Mouse (Mus musculus) kidney, postnatal 25 days (tissue): ENCODE results near the gene Serinc3.

ENCODE experiments used
- DNase-seq, 2 experiments: peaks; one replicate each; pipeline ENCODE4 v3.0.0; 2021; ENCODE audit warnings: mixed read lengths in 2 of 2

Gene Serinc3

DNA sequence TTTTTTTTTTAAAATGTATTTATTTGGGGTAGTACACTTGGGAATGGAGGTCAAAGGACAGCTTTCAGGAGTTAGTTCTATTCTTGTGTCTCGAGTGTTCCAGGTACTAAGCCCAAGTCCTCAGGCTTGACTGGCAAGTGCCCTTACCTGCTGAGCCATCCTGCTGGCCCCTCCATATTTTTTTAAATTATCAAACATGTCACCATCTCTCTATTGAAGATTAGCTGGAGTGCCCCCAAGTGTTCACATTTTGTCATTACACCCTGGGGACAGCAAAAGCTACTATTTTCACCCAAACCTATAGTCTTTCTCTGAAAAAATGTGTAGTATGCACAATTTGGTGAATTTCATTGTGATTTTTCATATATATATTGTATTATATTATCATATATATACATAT lies 52.8 kb downstream of the Serinc3 start:
- DNase-seq = peak in 1 of 2 experiments; percentile 73

DNA sequence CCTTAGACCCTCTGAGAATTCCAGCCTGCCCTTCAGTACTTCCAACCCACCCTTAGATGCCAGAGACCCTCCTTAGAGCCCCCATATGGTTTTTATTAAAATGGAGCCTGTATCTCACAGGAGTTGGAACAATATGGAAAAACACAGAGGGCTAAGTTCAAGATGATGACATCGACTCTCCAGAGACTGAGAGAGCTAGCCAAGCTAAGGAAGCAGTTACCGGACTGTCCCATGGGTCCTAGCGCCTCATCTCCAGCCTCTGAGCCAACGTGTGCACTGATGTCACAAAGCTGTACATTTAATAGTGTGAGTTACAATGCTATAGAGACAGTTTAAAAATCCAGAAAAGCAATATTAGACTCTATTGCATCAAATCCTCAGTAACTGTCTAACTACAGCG lies 53.9 kb downstream of the Serinc3 start:
- DNase-seq = no peak

DNA sequence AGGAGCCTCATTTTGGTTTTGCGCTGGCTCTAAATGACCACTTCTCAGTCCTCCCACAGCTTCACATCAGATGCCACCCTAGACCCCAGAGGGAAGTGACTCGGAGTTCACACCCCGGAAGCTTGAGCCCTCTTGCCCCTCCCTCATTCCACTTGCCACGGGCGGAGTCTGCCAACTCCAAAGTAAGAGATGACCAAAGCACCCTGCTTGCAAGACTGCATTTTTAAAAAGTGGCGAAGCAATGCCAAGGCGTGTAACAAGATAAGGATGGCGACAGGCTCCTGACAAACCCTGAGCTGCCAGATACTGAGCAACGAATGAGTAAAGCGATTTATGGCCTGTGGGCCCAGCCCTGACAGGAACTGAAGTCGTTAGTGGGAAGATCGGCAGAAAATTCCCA lies 54.7 kb downstream of the Serinc3 start:
- DNase-seq = peak in 1 of 2 experiments; percentile 18

DNA sequence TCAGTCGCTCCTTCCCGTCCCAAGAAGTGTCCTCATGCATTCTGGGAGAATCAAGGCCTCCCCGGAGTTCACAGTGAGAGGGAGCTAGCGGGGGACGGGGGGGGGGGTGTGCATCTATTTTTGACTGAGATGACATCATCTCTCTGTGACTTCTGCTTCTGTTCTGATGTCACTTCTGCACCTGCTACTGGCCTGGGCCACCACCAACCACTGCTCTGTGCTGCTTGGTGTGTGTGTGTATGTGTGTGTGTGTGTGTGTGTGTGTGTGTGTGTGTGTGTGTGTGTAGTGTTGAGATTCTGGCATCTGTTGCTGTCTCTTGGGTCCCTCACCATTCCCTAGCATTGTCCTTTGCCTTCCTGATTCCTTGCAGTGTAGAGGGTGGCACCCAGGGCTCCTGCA lies 57.4 kb downstream of the Serinc3 start:
- DNase-seq = no peak

- DNase-seq = peak in 1 of 2 experiments; percentile 61
These were observed 58.3 kb downstream of the Serinc3 start for GRCm38 (mm10) chr2:163586384-163587261.

DNA sequence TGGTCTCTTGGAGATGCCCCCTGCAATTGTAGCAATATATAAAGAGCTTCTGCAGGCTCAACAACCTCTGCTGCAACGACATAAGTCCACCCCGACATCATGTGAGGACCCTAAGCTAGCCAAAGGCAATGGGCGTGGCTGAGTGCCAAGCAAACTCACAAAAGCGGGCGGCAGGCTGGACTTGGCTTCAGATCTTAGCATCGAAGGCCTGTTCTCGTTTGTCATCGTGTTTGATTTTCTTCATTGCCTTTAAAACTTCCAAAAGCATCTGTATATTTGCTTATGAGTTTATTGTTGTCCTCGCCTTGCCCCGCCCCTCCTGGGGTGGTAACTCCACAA lies 60.9 kb downstream of the Serinc3 start:
- DNase-seq = no peak

- DNase-seq = no peak
These were observed 61.5 kb downstream of the Serinc3 start for GRCm38 (mm10) chr2:163583226-163584087.

DNA sequence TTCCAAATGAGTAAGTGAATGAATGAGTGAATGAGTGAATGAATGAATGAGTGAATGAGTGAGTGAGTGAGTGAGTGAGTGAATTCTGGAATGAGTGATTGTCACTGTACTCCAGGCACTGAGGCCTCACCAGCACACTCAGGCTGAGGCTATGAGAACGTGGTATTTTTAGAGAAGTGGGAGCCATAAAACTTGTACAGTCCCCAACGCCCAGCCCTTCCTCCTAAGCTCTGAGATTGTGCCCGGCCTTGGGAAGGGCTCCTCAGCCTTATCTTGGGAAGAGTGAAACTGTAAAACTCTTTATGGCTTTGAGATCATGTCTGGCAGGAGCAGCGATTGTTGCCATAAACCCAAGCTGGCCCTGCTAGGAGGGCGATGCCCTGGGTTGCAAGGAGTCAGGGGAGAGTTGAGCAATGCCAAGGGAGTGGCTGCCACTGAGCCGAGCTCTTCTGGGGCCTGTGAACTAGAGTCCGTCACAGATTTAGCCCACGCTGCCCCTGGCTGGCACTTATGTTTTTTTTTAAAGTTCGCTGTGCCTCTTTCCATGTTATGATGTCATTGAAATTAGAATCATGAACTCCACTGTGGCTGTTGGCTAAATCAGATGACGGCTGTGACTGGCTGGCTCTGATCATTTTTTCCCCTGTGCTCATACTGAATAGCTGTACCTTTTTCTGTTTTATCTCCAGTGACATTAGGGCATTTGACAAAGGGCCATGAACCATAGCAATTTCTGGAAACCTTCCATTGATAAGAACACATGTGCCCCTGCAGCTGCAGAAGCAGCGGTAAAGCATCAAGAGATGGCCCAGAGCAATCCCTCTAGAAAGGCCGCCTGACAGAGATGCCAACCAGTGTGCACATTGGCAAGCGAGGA lies 64.6 kb downstream of the Serinc3 start:
- DNase-seq = no peak

DNA sequence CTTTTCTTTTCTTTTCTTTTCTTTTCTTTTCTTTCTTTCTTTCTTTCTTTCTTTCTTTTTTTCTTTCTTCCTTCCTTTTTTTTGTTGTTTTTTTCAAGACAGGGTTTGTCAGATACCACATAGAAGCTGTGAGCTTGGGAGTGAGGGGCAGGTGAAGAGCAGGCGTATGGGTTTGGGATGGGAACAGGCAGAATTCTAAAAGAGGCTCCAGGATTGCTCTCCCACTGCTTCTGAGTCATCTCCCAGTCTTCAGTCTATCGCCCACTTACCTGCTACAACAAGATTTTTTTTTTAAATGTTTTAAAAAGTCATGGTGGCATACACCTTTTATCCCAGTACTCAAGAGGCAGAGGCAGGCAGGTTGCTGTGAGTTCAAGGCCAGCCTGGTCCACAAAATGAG lies 66.9 kb downstream of the Serinc3 start:
- DNase-seq = no peak

GRCm38 (mm10) chr2:163575248-163575647 lies 69.7 kb downstream of the Serinc3 start:
- peak; percentile 55 to 78 for DNase-seq

- peak in 1 of 2 experiments; percentile 36 for DNase-seq
These were observed 70.6 kb downstream of the Serinc3 start for GRCm38 (mm10) chr2:163574321-163574720.
